Mouse (Mus musculus) macrophage (primary cell): ENCODE measurements around the gene Il34. TPM values are rescaled to one million over a fixed set of nuclear protein-coding genes. Genes with fewer than 3 reads are reported as not detected.

Experiments
- H3K27ac ChIP-seq: fragments of 350-480 bp; formaldehyde crosslinking; 2 replicates; pipeline ENCODE4 v1.9.0; 2021
- H3K36me3 ChIP-seq: fragments of 350-480 bp; formaldehyde crosslinking; 2 replicates; pipeline ENCODE4 v1.9.0; 2021; ENCODE audit errors: inconsistent target
- H3K4me3 ChIP-seq: fragments of 350-480 bp; formaldehyde crosslinking; 2 replicates; pipeline ENCODE4 v1.9.0; 2021; ENCODE audit errors: inconsistent target
- H3K79me2 ChIP-seq: fragments of 350-480 bp; formaldehyde crosslinking; 2 replicates; pipeline ENCODE4 v1.9.0; 2021; ENCODE audit errors: inconsistent target
- WGBS: methylation state at CpG from one replicate; pipeline ENCODE4 v1.1.7; 2026; ENCODE audit warnings: inconsistent platforms; ENCODE audit not compliant: missing documents; 5-methylcytosine and 5-hydroxymethylcytosine counted together
- polyA plus RNA-seq: library from polyadenylated mRNA; stranded (reverse); fragments of 250-400 nt; gene quantifications from 3 replicates; pipeline ENCODE4 v1.2.4, GENCODE M21; 2018; ENCODE audit warnings: inconsistent platforms

The Il34 gene
- polyA plus RNA-seq, 1 experiment from 2014 or later: not detected

GRCm38 (mm10) chr8:110749500-110750170 lies 56.1 kb downstream of the Il34 start:
- WGBS: 58% methylated on average over 10 of the region's 10 CpGs
- Histone ChIP-seq H3K79me2 (no peaks in the 10 kb centered on the region), H3K27ac (no peak overlapping the region), H3K36me3 (no peaks in the 10 kb centered on the region), H3K4me3 (no peak overlapping the region)

DNA sequence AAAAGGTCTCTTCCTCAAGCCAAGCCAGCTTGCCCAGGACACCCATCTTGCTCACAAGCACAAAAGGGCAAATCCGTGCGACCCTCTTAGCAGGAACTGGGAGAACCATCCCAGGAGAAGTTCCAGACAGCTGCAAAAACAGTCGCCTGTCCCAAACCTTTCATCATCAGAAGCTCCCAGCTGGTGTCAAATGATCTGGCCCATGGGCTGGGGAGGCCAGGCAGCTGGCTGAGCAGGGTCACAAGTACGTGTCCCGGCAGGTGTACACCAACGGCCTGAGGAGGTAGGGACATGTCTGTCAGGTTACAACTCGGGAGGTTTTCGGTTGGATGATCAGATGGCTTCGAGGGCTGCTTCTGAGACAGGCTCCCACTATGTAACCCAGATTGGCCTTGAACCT lies 59.1 kb downstream of the Il34 start:
- Histone ChIP-seq H3K27ac (no peak overlapping the region), H3K4me3 (no peak overlapping the region), H3K36me3 (no peaks in the 10 kb centered on the region), H3K79me2 (no peaks in the 10 kb centered on the region)
- 83% methylated on average over 9 of the region's 9 CpGs for WGBS

DNA sequence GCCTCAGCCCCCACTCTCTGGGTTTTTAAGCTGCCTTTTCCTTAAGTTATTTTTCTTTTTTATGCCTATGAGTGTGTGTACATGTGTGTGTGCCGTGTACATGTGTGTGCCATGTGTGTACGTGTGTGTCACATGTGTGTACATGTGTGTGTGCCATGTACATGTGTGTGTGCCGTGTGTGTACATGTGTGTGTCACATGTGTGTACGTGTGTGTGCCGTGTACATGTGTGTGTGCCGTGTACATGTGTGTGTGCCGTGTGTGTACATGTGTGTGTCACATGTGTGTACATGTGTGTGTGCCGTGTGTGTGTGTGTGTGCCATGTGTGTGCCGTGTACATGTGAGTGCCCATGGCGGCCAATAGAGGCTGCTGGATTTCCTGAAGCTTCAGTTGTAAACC lies 60.6 kb downstream of the Il34 start:
- H3K4me3 ChIP-seq: no peak overlapping the region

DNA sequence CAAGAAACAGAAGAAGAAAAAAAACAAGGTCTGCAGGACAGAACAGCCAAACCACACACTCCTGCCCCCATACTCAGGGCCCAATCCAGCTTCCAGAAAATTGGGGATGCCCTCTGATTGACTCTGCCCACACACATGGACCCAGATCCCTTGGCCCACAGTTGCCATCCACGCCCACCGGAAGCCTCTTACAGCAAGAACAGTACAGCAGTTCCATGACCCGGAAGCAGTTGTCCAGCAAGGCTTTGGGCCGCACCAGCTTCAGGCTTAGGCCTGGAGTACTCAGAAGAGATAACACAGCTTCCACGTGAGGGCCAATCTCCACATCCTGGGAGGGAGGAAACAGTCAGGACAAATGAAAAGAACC lies 63.3 kb downstream of the Il34 start:
- 98% methylated on average over 5 of the region's 5 CpGs for WGBS

More for the DNA sequence above, 60.6 kb downstream of the Il34 start:
- no peak overlapping the region for H3K27ac ChIP-seq
- no peaks in the 10 kb centered on the region for H3K36me3 ChIP-seq
- H3K79me2 ChIP-seq: no peaks in the 10 kb centered on the region
- WGBS: 95% methylated on average over 10 of the region's 10 CpGs

DNA sequence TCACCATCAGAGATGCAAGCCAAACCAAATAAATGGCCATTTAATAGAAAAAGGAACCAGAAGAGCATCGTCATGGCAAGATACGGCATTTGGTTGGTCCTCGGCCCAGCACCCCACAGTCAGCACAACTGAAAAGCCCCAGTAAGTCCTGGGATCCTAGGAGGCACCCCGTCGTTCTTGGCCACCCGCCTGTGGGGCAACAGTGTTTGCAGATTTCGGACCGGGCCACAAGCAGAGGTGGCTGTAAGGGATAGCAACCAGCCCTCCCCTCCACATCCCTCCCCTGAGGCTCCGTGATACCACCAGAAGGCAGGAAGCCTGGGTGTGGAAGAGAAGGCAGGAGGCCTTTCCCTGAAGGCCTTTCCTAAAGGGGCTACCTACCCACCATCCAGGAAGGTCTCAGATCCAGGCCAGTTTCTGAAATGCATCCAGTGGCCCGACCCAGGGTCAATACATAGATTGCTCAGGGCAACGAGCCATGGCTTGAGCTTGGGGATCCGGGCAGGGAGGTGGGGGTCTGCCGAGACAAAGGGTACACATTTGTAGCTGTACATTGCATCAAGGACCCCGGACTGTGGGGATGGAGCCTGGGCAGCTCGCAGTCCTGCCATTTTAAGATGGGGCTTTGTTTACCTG lies 63.8 kb downstream of the Il34 start:
- H3K79me2 ChIP-seq: no peaks in the 10 kb centered on the region
- no peak overlapping the region for H3K27ac ChIP-seq
- no peaks in the 10 kb centered on the region for H3K36me3 ChIP-seq
- 81% methylated on average over 12 of the region's 15 CpGs for WGBS
- no peak overlapping the region for H3K4me3 ChIP-seq

More for the DNA sequence above, 63.3 kb downstream of the Il34 start:
- Histone ChIP-seq H3K79me2 (no peaks in the 10 kb centered on the region), H3K36me3 (no peaks in the 10 kb centered on the region), H3K4me3 (no peak overlapping the region), H3K27ac (no peak overlapping the region)

- WGBS: 74% methylated on average over 5 of the region's 5 CpGs
- Histone ChIP-seq H3K36me3 (no peaks in the 10 kb centered on the region), H3K79me2 (no peaks in the 10 kb centered on the region), H3K4me3 (no peak overlapping the region), H3K27ac (no peak overlapping the region)
Observed at GRCm38 (mm10) chr8:110740629-110741175, 65.0 kb downstream of the Il34 start.

DNA sequence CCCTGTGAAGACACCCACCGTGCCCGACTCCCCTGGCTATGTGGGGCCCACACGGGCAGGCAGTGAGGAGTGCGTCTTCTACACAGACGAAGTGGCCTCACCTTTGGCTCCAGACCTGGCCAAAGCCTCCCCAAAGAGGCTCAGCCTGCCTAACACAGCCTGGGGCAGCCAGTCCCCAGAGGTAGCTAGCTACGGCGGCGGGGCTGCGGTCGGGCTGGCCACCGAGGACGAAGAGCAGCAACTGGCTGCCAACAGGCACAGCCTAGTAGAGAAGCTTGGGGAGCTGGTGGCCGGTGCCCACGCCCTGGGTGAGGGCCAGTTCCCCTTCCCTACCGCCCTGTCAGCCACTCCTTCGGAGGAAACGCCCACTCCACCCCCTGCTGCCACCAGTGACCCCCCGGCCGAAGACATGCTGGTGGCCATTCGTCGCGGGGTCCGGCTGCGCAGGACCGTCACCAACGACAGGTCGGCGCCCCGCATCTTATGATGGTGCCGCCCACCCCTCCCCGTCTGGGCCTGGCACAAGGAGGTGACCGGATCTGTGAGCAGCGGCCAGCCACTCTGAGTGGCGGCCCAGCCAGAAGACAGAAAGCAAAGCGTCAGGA lies 67.0 kb downstream of the Il34 start:
- 95% methylated on average over 27 of the region's 35 CpGs for WGBS
- Histone ChIP-seq H3K36me3 (no peaks in the 10 kb centered on the region), H3K4me3 (no peak overlapping the region), H3K79me2 (no peaks in the 10 kb centered on the region), H3K27ac (no peak overlapping the region)

GRCm38 (mm10) chr8:110733036-110733435 lies 72.7 kb downstream of the Il34 start:
- no peaks in the 10 kb centered on the region for H3K36me3 ChIP-seq

GRCm38 (mm10) chr8:110731346-110731859 lies 74.3 kb downstream of the Il34 start:
- H3K79me2 ChIP-seq: no peaks in the 10 kb centered on the region
- no peak overlapping the region for H3K27ac ChIP-seq
- WGBS: 96% methylated on average over 8 of the region's 8 CpGs
- H3K36me3 ChIP-seq: no peaks in the 10 kb centered on the region
- no peak overlapping the region for H3K4me3 ChIP-seq

More at GRCm38 (mm10) chr8:110733036-110733435, 72.7 kb downstream of the Il34 start:
- no peak overlapping the region for H3K27ac ChIP-seq
- H3K4me3 ChIP-seq: no peak overlapping the region
- WGBS: 97% methylated on average over 8 of the region's 8 CpGs
- H3K79me2 ChIP-seq: no peaks in the 10 kb centered on the region

DNA sequence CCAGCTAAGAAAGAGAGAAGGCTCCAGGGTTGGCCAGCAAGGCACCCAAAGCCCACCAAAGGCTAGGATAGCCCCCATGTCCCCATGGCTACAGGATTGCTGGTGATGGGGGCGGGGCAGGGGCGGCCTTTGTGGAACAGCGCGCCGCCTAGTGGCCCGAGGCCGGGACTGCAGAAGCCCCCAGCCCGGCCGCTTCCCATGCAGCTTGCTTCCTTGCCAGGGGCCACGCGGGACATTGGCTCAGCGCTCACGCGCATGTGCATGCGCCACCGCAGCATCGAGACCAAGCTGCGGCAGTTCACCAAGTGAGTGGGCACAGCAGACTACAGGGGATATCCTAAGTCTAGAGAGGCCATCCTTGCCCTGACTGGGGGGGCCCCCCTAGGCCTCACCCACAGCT lies 78.8 kb downstream of the Il34 start:
- H3K27ac ChIP-seq: no peak overlapping the region

DNA sequence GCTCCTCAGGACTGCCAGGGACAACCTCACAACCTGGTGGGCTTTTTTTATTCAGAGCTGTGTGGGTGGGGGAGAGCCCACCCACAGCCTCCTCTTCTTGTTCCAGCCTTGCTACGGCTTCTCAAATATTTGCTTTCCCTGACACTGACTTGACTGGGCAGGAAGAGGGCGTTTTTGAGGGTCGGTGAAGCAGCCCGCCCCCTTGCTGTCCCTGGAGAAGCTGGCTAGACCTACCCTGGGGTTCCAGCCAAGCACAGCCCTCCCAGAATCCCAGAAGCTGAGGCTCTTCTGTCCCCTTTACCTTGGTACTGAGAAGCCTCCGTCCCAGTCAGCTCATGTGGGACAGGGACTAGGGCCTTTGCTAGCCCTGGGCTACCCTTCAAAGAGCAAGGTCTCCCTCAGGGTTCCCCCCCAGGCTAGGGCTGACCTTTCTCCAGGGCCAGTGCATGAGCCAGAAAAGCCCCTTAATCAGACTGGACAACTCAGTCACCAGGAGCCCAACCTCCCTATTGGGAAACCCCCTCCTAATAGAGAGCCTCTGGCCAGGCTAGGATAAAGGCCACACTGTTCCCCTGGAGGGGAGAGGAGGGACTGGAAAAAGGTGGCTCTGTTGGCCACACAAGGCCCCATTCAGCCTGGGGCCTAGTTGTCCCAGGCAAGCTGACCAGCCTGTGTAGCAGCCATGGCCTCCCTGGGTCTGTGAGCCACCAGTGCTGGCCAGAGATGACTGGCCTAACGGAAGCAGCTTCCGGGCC lies 80.5 kb downstream of the Il34 start:
- Histone ChIP-seq H3K79me2 (no peaks in the 10 kb centered on the region), H3K4me3 (no peak overlapping the region), H3K36me3 (no peaks in the 10 kb centered on the region), H3K27ac (no peak overlapping the region)
- 77% methylated on average over 7 of the region's 7 CpGs for WGBS

More for the DNA sequence above, 78.8 kb downstream of the Il34 start:
- WGBS: 29% methylated on average over 17 of the region's 18 CpGs
- no peaks in the 10 kb centered on the region for H3K79me2 ChIP-seq
- H3K36me3 ChIP-seq: no peaks in the 10 kb centered on the region
- no peak overlapping the region for H3K4me3 ChIP-seq

DNA sequence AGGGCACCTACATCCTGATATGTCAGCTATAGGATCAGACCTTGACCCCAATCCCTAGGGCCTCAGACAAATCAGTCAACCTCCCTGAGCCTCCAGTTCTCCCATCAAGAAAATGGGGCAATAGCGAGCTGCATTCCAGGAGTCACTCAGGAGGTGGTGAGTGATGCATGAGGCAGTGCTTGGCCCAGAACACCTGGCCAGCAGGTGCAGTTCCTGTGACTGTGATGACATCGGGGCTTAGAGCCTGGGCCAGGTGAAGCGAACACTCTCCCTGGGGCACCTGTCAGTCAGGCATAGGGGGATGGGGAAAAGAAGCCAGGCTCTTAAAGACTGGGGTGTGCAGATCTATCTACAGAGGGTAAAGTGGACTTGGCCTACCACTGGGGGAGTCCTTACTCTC lies 81.2 kb downstream of the Il34 start:
- Histone ChIP-seq H3K36me3 (no peaks in the 10 kb centered on the region), H3K79me2 (no peaks in the 10 kb centered on the region), H3K27ac (no peak overlapping the region), H3K4me3 (no peak overlapping the region)
- WGBS: 92% methylated on average over 3 of the region's 3 CpGs

- no peak overlapping the region for H3K4me3 ChIP-seq
- WGBS: 78% methylated on average over 11 of the region's 11 CpGs
- H3K27ac ChIP-seq: no peak overlapping the region
- no peaks in the 10 kb centered on the region for H3K79me2 ChIP-seq
- H3K36me3 ChIP-seq: no peaks in the 10 kb centered on the region
Observed at GRCm38 (mm10) chr8:110722414-110723011, 83.2 kb downstream of the Il34 start.
